Mouse (Mus musculus) MEL (cell line): ENCODE measurements at regions not wholly inside any gene's neighbourhood (a gene's known extent, or its start where the extent isn't known, plus 50 kb on each side); places are given as distances from the start of the nearest gene placed in this dataset.

ENCODE experiments used
- CTCF ChIP-seq, 3 experiments: IDR thresholded peaks in 2 of 3; conservative IDR thresholded peaks in 1 of 3; 2 replicates each; pipeline ENCODE4 v1.5.1; 2011 to 2012; ENCODE audit warnings: low read length in 3 of 3, low read depth in 2 of 3, mild to moderate bottlenecking in 2 of 3, improper control_type of control experiment in 1 of 3, inconsistent platforms in 1 of 3, mixed read lengths in 1 of 3, moderate library complexity in 1 of 3; ENCODE audit not compliant: control insufficient read depth in 1 of 3, insufficient read depth in 1 of 3, poor library complexity in 1 of 3, severe bottlenecking in 1 of 3
- ETS1 ChIP-seq: IDR thresholded peaks from 2 replicates; pipeline ENCODE4 v1.6.1; 2012; ENCODE audit warnings: low read depth, mild to moderate bottlenecking, inconsistent platforms, low read length, improper control_type of control experiment, moderate library complexity
- GATA1 ChIP-seq: IDR thresholded peaks from 2 replicates; pipeline ENCODE4 v1.6.1; 2011; ENCODE audit warnings: low read depth, low read length, improper control_type of control experiment
- HCFC1 ChIP-seq: IDR thresholded peaks from 2 replicates; pipeline ENCODE4 v1.6.1; 2012; ENCODE audit warnings: low read depth, mild to moderate bottlenecking, inconsistent platforms, low read length, improper control_type of control experiment, moderate library complexity
- MXI1 ChIP-seq: IDR thresholded peaks from 2 replicates; pipeline ENCODE4 v1.6.1; 2011; ENCODE audit warnings: mild to moderate bottlenecking, low read depth, low read length, improper control_type of control experiment
- POLR2A ChIP-seq, 2 experiments: IDR thresholded peaks; 2 replicates each; pipeline ENCODE4 v1.6.1; 2011 to 2012; ENCODE audit warnings: low read length in 2 of 2, mild to moderate bottlenecking in 2 of 2, control low read depth in 1 of 2, improper control_type of control experiment in 1 of 2, low read depth in 1 of 2, moderate library complexity in 1 of 2; ENCODE audit not compliant: control insufficient read depth in 1 of 2, insufficient read depth in 1 of 2, poor library complexity in 1 of 2
- TAL1 ChIP-seq: IDR thresholded peaks from 2 replicates; pipeline ENCODE4 v1.6.1; 2012; ENCODE audit warnings: mild to moderate bottlenecking, inconsistent platforms, low read length, moderate library complexity, mixed read lengths
- UBTF ChIP-seq: IDR thresholded peaks from 2 replicates; pipeline ENCODE4 v1.6.1; 2012; ENCODE audit warnings: low read depth, mild to moderate bottlenecking, inconsistent platforms, low read length, improper control_type of control experiment, moderate library complexity, borderline replicate concordance; ENCODE audit not compliant: insufficient read depth
- USF1 ChIP-seq: IDR thresholded peaks from 2 replicates; pipeline ENCODE4 v1.6.1; 2014; ENCODE audit warnings: low read depth, mild to moderate bottlenecking, inconsistent platforms, low read length, improper control_type of control experiment, moderate library complexity

DNA sequence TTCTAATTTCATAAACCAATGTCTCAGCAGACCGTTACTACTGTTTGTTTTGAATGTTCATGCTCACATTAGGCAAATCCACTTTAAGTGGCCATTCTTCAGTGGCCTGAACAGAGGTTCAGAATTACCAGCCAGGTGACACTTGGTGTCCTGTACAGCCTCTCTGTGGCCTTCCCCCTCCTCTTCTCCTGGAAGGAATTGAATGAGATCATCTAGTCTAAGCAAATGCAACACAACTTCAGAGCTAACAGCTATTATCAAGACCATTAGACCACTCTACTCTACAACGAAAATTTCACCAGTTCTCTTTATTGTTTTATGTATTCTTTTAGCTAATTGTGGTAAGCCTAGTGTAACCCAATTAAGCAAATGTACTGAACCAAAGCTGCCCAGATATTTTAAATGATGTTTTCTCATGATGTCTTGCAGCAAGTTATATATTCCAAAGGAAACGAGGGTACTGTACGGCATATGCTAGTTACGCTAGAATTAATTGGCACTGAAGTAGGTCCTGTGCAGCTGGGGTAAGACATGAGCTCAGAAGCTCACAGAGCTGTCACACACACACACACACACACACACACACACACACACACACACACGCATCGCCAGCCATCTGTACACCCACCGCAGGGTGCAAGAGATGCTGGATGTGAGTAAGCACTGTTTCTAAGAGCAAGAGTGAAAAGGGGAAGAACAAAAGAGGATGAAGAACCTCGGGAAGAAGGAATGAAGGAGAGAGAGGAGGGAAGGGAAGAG lies 176.7 kb upstream of the Afdn start:
- TF ChIP-seq CTCF (IDR thresholded peaks at IDR 0.05 in 2 of 3, conservative IDR thresholded peaks at IDR 0.05 in 1 of 3; ENCODE audit: control insufficient read depth in 1 of 3, insufficient read depth in 1 of 3, low read depth in 2 of 3, low read length in 3 of 3, poor library complexity in 1 of 3, severe bottlenecking in 1 of 3) (no peak), UBTF (no peak), GATA1 (no peak), USF1 (no peak), POLR2A (IDR thresholded peaks at IDR 0.05; ENCODE audit: control insufficient read depth in 1 of 2, insufficient read depth in 1 of 2, low read depth in 1 of 2, low read length in 2 of 2, poor library complexity in 1 of 2) (no peak), TAL1 (no peak), MXI1 (no peak), ETS1 (no peak), HCFC1 (no peak)
